In genomic region chr10:52423097-52423496, GRCm38 (mm10) we compare ENCODE assay signal across 10 mouse cellular contexts. TPM values are rescaled to one million over a fixed set of nuclear protein-coding genes. Genes with fewer than 3 reads are reported as not detected.
DNase-seq lines count a peak whose midpoint lies in the region; ATAC-seq and TF ChIP-seq lines count a peak whose summit lies in the region.
"Had no signal": no experiment of that assay in that cellular context is flagged by ENCODE, and none has a peak within 500 bp of the region (broad histone marks: within the 10 kb centered on the region; RNA-seq: fewer than 3 reads in every experiment).

No protein-coding gene starts in this region.

- H3K9ac ChIP-seq in forebrain, embryonic 14.5 days (ENCODE audit: low read length), result no peak overlapping the region
- H3K9ac ChIP-seq in forebrain, embryonic 15.5 days (replicated peaks), result no peak overlapping the region

- H3K4me1 ChIP-seq in forebrain, embryonic 14.5 days (ENCODE audit: control insufficient read depth, insufficient read depth, low read length), result peaks cover 11% of the 10 kb centered on the region
- peaks cover 33% of the 10 kb centered on the region for H3K4me1 ChIP-seq in forebrain, embryonic 15.5 days
- H3K4me1 ChIP-seq in lung, adult 2 months (ENCODE audit: control insufficient read depth, insufficient read depth, low read length), result peaks cover 16% of the 10 kb centered on the region
- H3K4me1 ChIP-seq in small intestine, adult 2 months (ENCODE audit: control insufficient read depth, insufficient read depth, insufficient read length, low read length), result peaks cover 28% of the 10 kb centered on the region

- 84% methylated on average over 2 of the region's 2 CpGs for WGBS in forebrain, embryonic 14.5 days
- 85% methylated on average over 2 of the region's 2 CpGs for WGBS in forebrain, embryonic 15.5 days
- WGBS in lung, adult 2 months, result 77% methylated on average over 2 of the region's 2 CpGs
- WGBS in small intestine, adult 2 months, result 55% methylated on average over 2 of the region's 2 CpGs

- no peaks in the 10 kb centered on the region for H3K36me3 ChIP-seq in forebrain, embryonic 14.5 days (ENCODE audit: control insufficient read depth, insufficient read depth, low read length)
- H3K36me3 ChIP-seq in forebrain, embryonic 15.5 days, result no peaks in the 10 kb centered on the region
- H3K36me3 ChIP-seq in small intestine, adult 2 months (ENCODE audit: control insufficient read depth, insufficient read depth, low read length), result no peaks in the 10 kb centered on the region

- no peak overlapping the region for H3K4me3 ChIP-seq in forebrain, embryonic 14.5 days (ENCODE audit: low read depth, low read length)
- no peak overlapping the region for H3K4me3 ChIP-seq in forebrain, embryonic 15.5 days
- no peak overlapping the region for H3K4me3 ChIP-seq in lung, adult 2 months (replicated peaks; ENCODE audit: extremely low read depth, low read depth, low read length)
- no peak overlapping the region for H3K4me3 ChIP-seq in small intestine, adult 2 months (ENCODE audit: low read depth, low read length)

- DNase-seq in forebrain, embryonic 14.5 days (ENCODE audit: low spot score), result no peak
- no peak for DNase-seq in lung, adult 2 months
- no peak for DNase-seq in lung, postnatal 25 days (ENCODE audit: low spot score)
- DNase-seq in brain, embryonic 14.5 days (ENCODE audit: low read depth), result peak; percentile 29
- no peak for DNase-seq in ovary, postnatal 14 days (ENCODE audit: low spot score)
- DNase-seq in right cerebral cortex, postnatal 36 days (ENCODE audit: low spot score in 2 of 2), result no peak
- DNase-seq: cerebellum, postnatal 25 days had no signal

- H3K4me2 ChIP-seq in forebrain, embryonic 14.5 days (ENCODE audit: low read length), result no peak overlapping the region
- no peak overlapping the region for H3K4me2 ChIP-seq in forebrain, embryonic 15.5 days (replicated peaks)

- H3K9me3 ChIP-seq in forebrain, embryonic 14.5 days (replicated peaks; ENCODE audit: control insufficient read depth, low read length), result no peaks in the 10 kb centered on the region
- no peaks in the 10 kb centered on the region for H3K9me3 ChIP-seq in forebrain, embryonic 15.5 days
- H3K9me3 ChIP-seq: G1E had no signal

- H3K27me3 ChIP-seq in forebrain, embryonic 14.5 days (replicated peaks; ENCODE audit: control insufficient read depth, insufficient read depth, low read length), result no peaks in the 10 kb centered on the region
- no peaks in the 10 kb centered on the region for H3K27me3 ChIP-seq in forebrain, embryonic 15.5 days
- no peaks in the 10 kb centered on the region for H3K27me3 ChIP-seq in small intestine, adult 2 months (ENCODE audit: control insufficient read depth, insufficient read depth, low read length)

- peak; percentile 45; the same call in 1 of the 2 replicates for ATAC-seq in forebrain, embryonic 14.5 days
- ATAC-seq in forebrain, embryonic 15.5 days (replicated peaks), result no peak

- TF ChIP-seq CTCF in lung, adult 2 months (IDR thresholded peaks at IDR 0.05; ENCODE audit: insufficient read depth, low read length), result peak; percentile 20; the same call in 1 of the 2 replicates
- TF ChIP-seq CTCF in brain, embryonic 14.5 days (IDR thresholded peaks at IDR 0.05; ENCODE audit: borderline replicate concordance, extremely low read depth, insufficient read depth, insufficient read length), result peak; percentile 22; the same call in 1 of the 2 replicates
- TF ChIP-seq CTCF in small intestine, adult 2 months (IDR thresholded peaks at IDR 0.05; ENCODE audit: extremely low read depth, insufficient read length, insufficient replicate concordance, low read depth, low read length), result peak; percentile 31; the same call in 1 of the 2 replicates

- TF ChIP-seq POLR2A in lung, adult 2 months (IDR thresholded peaks at IDR 0.05; ENCODE audit: borderline replicate concordance, extremely low read depth, low read depth, low read length), result no peak
- TF ChIP-seq POLR2A in brain, embryonic 14.5 days (IDR thresholded peaks at IDR 0.05; ENCODE audit: borderline replicate concordance, extremely low read depth, insufficient read depth, insufficient read length, poor library complexity, severe bottlenecking), result no peak
- no peak for TF ChIP-seq POLR2A in small intestine, adult 2 months (IDR thresholded peaks at IDR 0.05; ENCODE audit: low read depth, low read length)

- H3K27ac ChIP-seq in forebrain, embryonic 14.5 days (ENCODE audit: low read depth, low read length), result no peak overlapping the region
- H3K27ac ChIP-seq in forebrain, embryonic 15.5 days (replicated peaks), result no peak overlapping the region
- H3K27ac ChIP-seq in small intestine, adult 2 months (ENCODE audit: insufficient read depth, low read depth, low read length), result no peak overlapping the region

RNA-seq across cellular contexts. Expression of gene Nus1, which starts 5.8 kb away (rescaled TPM):
- polyA plus RNA-seq in forebrain, embryonic 14.5 days (2014; fragmentation: Nextera tagmentation; extraction: Ambion mirVana), result 12.0 and 14.3 TPM in 2 replicates
- 18.5 and 19.2 TPM in 2 replicates for polyA plus RNA-seq in forebrain, embryonic 15.5 days (2015; fragmentation: Nextera tagmentation; extraction: Ambion mirVana)
- 11.0 and 15.1 TPM in 2 replicates for polyA plus RNA-seq in lung, adult 2 months (2012; rRNA removed)
- polyA plus RNA-seq in brain, embryonic 14.5 days (2012; rRNA removed), result 21.1 and 27.7 TPM in 2 replicates
- 19.0 and 25.2 TPM in 2 replicates for polyA plus RNA-seq in small intestine, adult 2 months (2012; rRNA removed)

RNA-seq across cellular contexts. Expression of gene Nepn, which starts 34.3 kb away (rescaled TPM):
- not detected in 2 replicates for polyA plus RNA-seq in forebrain, embryonic 14.5 days (2014; fragmentation: Nextera tagmentation; extraction: Ambion mirVana)
- polyA plus RNA-seq in forebrain, embryonic 15.5 days (2015; fragmentation: Nextera tagmentation; extraction: Ambion mirVana), result not detected in 2 replicates
- polyA plus RNA-seq in lung, adult 2 months (2012; rRNA removed), result 0.12 TPM in 1 of 2 replicates, not detected in the other
- 0.05 TPM in 1 of 2 replicates, not detected in the other for polyA plus RNA-seq in brain, embryonic 14.5 days (2012; rRNA removed)
- not detected in 2 replicates for polyA plus RNA-seq in small intestine, adult 2 months (2012; rRNA removed)
- polyA plus RNA-seq: G1E had no signal

RNA-seq across cellular contexts. Expression of gene Gopc, which starts 41.2 kb away (rescaled TPM):
- 14.8 and 16.7 TPM in 2 replicates for polyA plus RNA-seq in forebrain, embryonic 14.5 days (2014; fragmentation: Nextera tagmentation; extraction: Ambion mirVana)
- 23.3 and 23.7 TPM in 2 replicates for polyA plus RNA-seq in forebrain, embryonic 15.5 days (2015; fragmentation: Nextera tagmentation; extraction: Ambion mirVana)
- 5.7 and 6.4 TPM in 2 replicates for polyA plus RNA-seq in lung, adult 2 months (2012; rRNA removed)
- polyA plus RNA-seq in brain, embryonic 14.5 days (2012; rRNA removed), result 10.3 and 19.4 TPM in 2 replicates
- polyA plus RNA-seq in small intestine, adult 2 months (2012; rRNA removed), result 1.6 and 2.6 TPM in 2 replicates
